Mouse (Mus musculus): ENCODE results near the gene Man2a1. TPM values are rescaled to one million over a fixed set of nuclear protein-coding genes. Genes with fewer than 3 reads are reported as not detected.

Man2a1 gene
- 15.4 TPM for polyA plus RNA-seq (2014; fragmentation: Illumina TruSeq; extraction: RNeasy Lipid Tissue Mini Kit (QIAGEN cat#74804); ENCODE audit: insufficient read depth, low read depth, low replicate concordance)

GRCm38 (mm10) chr17:64600372-64601090 lies at the start of gene Man2a1:
Gene Man2a1, plus strand, starts transcription at chr17:64600736.

Other genes with a start within 250 kb of the Man2a1 start
- not detected for gene 4930583I09Rik, start 235.3 kb downstream of the Man2a1 start, polyA plus RNA-seq (2014; fragmentation: Illumina TruSeq; extraction: RNeasy Lipid Tissue Mini Kit (QIAGEN cat#74804); ENCODE audit: insufficient read depth, low read depth, low replicate concordance)